Mouse (Mus musculus) liver, embryonic 14.5 days (tissue): ENCODE measurements around the gene Myl12a.

Experiments
- CTCF ChIP-seq: IDR thresholded peaks from 2 replicates; pipeline ENCODE4 v1.5.1; 2016; ENCODE audit warnings: antibody characterized with exemption, low read depth, control low read depth
- EP300 ChIP-seq: IDR thresholded peaks from 2 replicates; pipeline ENCODE4 v1.6.1; 2016; ENCODE audit warnings: antibody characterized with exemption, low read depth

DNA sequence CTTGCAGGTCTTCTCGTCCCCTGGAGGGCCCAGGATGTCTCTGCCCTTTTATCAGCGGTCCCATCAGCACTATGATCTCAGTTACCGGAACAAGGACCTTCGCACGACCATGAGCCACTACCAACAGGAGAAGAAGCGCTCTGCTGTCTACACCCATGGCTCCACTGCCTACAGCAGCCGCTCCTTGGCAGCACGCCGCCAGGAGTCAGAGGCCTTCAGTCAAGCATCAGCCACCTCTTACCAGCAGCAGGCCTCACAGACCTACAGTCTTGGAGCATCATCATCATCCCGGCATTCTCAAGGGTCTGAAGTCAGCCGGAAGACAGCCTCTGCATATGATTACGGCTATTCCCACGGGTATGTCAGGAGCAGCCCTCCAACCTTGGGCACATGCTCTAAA lies 20.2 kb upstream of the Myl12a start:
- TF ChIP-seq CTCF (no peak), EP300 (no peak)
